Mouse (Mus musculus): Measurements from ENCODE around the gene Chst10. TPM values are rescaled to one million over a fixed set of nuclear protein-coding genes. Genes with fewer than 3 reads are reported as not detected.

Gene Chst10
- polyA plus RNA-seq (2015; fragmentation: Nextera tagmentation; extraction: Ambion mirVana) = 65.1 and 65.9 TPM in 2 replicates

GRCm38 (mm10) chr1:38897431-38898248, at the start of gene Chst10:
Gene Chst10, minus strand, starts transcription at chr1:38898161.
- H3K36me3 ChIP-seq (replicated peaks) = peaks cover 6% of the 10 kb centered on the region; the same call in 1 of the 2 replicates
- H3K27ac ChIP-seq = peak within 1 kb of the TSS; percentile 94
- no peaks in the 10 kb centered on the region for H3K9me3 ChIP-seq
- H3K4me1 ChIP-seq = peaks cover 39% of the 10 kb centered on the region
- peak within 1 kb of the TSS; percentile 59 for H3K4me2 ChIP-seq
- peak within 1 kb of the TSS; percentile 78 for H3K4me3 ChIP-seq
- under 1% methylated on average over 67 of the region's 67 CpGs for whole genome bisulfite sequencing
- peak; percentile 96 for ATAC-seq (replicated peaks)
- peak within 1 kb of the TSS; percentile 84 for H3K9ac ChIP-seq
- H3K27me3 ChIP-seq (replicated peaks) = no peaks in the 10 kb centered on the region

GRCm38 (mm10) chr1:38939608-38940007, 41.6 kb upstream of the Chst10 start:
- H3K27ac ChIP-seq = no peak overlapping the region
- no peaks in the 10 kb centered on the region for H3K36me3 ChIP-seq (replicated peaks)
- H3K4me2 ChIP-seq = no peak overlapping the region
- H3K4me1 ChIP-seq = no peaks in the 10 kb centered on the region
- no peak for ATAC-seq (replicated peaks)
- no peaks in the 10 kb centered on the region for H3K9me3 ChIP-seq
- 4% methylated on average over 5 of the region's 5 CpGs for WGBS
- H3K9ac ChIP-seq = no peak overlapping the region
- H3K4me3 ChIP-seq = no peak overlapping the region
- H3K27me3 ChIP-seq (replicated peaks) = no peaks in the 10 kb centered on the region

- Histone ChIP-seq H3K9ac (no peak within 1 kb of the TSS), H3K4me3 (no peak within 1 kb of the TSS), H3K36me3 (replicated peaks) (no peaks in the 10 kb centered on the region), H3K27ac (no peak within 1 kb of the TSS), H3K9me3 (no peaks in the 10 kb centered on the region), H3K4me2 (no peak within 1 kb of the TSS), H3K4me1 (no peaks in the 10 kb centered on the region), H3K27me3 (replicated peaks) (no peaks in the 10 kb centered on the region)
- no peak for ATAC-seq (replicated peaks)
- 76% methylated on average over 6 of the region's 6 CpGs for WGBS
Measured at GRCm38 (mm10) chr1:38938849-38939248, 40.9 kb upstream of the Chst10 start, which contains the start of gene Nms. Gene Nms, plus strand, starts transcription at chr1:38939149.

- Histone ChIP-seq H3K4me3 (no peak overlapping the region), H3K4me1 (no peaks in the 10 kb centered on the region), H3K27me3 (replicated peaks) (no peaks in the 10 kb centered on the region), H3K4me2 (no peak overlapping the region), H3K27ac (no peak overlapping the region), H3K9ac (no peak overlapping the region), H3K9me3 (no peaks in the 10 kb centered on the region), H3K36me3 (replicated peaks) (no peaks in the 10 kb centered on the region)
- no peak for ATAC-seq (replicated peaks)
- 25% methylated on average over 6 of the region's 6 CpGs for WGBS
Measured at GRCm38 (mm10) chr1:38936780-38937179, 38.8 kb upstream of the Chst10 start.

- 31% methylated on average over 5 of the region's 5 CpGs for WGBS
- Histone ChIP-seq H3K27me3 (replicated peaks) (no peaks in the 10 kb centered on the region), H3K4me3 (no peak overlapping the region), H3K4me2 (no peak overlapping the region), H3K9ac (no peak overlapping the region), H3K9me3 (no peaks in the 10 kb centered on the region), H3K27ac (no peak overlapping the region), H3K36me3 (replicated peaks) (no peaks in the 10 kb centered on the region), H3K4me1 (no peaks in the 10 kb centered on the region)
- no peak for ATAC-seq (replicated peaks)
Measured at GRCm38 (mm10) chr1:38934668-38935067, 36.7 kb upstream of the Chst10 start.

- H3K9ac ChIP-seq = no peak overlapping the region
- no peak for ATAC-seq (replicated peaks)
- no peaks in the 10 kb centered on the region for H3K27me3 ChIP-seq (replicated peaks)
- H3K9me3 ChIP-seq = no peaks in the 10 kb centered on the region
- no peaks in the 10 kb centered on the region for H3K36me3 ChIP-seq (replicated peaks)
- H3K4me1 ChIP-seq = no peaks in the 10 kb centered on the region
- no peak overlapping the region for H3K27ac ChIP-seq
- WGBS = 74% methylated on average over 8 of the region's 8 CpGs
- no peak overlapping the region for H3K4me2 ChIP-seq
- no peak overlapping the region for H3K4me3 ChIP-seq
Measured at GRCm38 (mm10) chr1:38930767-38931166, 32.8 kb upstream of the Chst10 start.

- Histone ChIP-seq H3K27me3 (replicated peaks) (no peaks in the 10 kb centered on the region), H3K4me2 (no peak overlapping the region), H3K4me1 (no peaks in the 10 kb centered on the region), H3K4me3 (no peak overlapping the region), H3K9me3 (no peaks in the 10 kb centered on the region), H3K27ac (no peak overlapping the region), H3K9ac (no peak overlapping the region), H3K36me3 (replicated peaks) (no peaks in the 10 kb centered on the region)
- ATAC-seq (replicated peaks) = no peak
- 66% methylated on average over 4 of the region's 4 CpGs for WGBS
Measured at GRCm38 (mm10) chr1:38929468-38929867, 31.5 kb upstream of the Chst10 start.

GRCm38 (mm10) chr1:38928996-38929395, 31.0 kb upstream of the Chst10 start:
- WGBS = 82% methylated on average over 4 of the region's 4 CpGs
- no peak overlapping the region for H3K27ac ChIP-seq
- no peaks in the 10 kb centered on the region for H3K9me3 ChIP-seq

GRCm38 (mm10) chr1:38903985-38904384, 6.0 kb upstream of the Chst10 start:
- no peaks in the 10 kb centered on the region for H3K9me3 ChIP-seq
- H3K4me3 ChIP-seq = no peak overlapping the region
- no peaks in the 10 kb centered on the region for H3K36me3 ChIP-seq (replicated peaks)
- no peaks in the 10 kb centered on the region for H3K4me1 ChIP-seq
- H3K9ac ChIP-seq = no peak overlapping the region
- no peak overlapping the region for H3K27ac ChIP-seq
- no peak for ATAC-seq (replicated peaks)
- no peak overlapping the region for H3K4me2 ChIP-seq
- H3K27me3 ChIP-seq (replicated peaks) = no peaks in the 10 kb centered on the region
- WGBS = 75% methylated on average over 2 of the region's 2 CpGs

More at GRCm38 (mm10) chr1:38928996-38929395, 31.0 kb upstream of the Chst10 start:
- ATAC-seq (replicated peaks) = no peak
- H3K4me3 ChIP-seq = no peak overlapping the region
- no peak overlapping the region for H3K4me2 ChIP-seq
- no peaks in the 10 kb centered on the region for H3K4me1 ChIP-seq
- no peaks in the 10 kb centered on the region for H3K27me3 ChIP-seq (replicated peaks)
- no peaks in the 10 kb centered on the region for H3K36me3 ChIP-seq (replicated peaks)
- H3K9ac ChIP-seq = no peak overlapping the region

GRCm38 (mm10) chr1:38902571-38902970, 4.6 kb upstream of the Chst10 start:
- WGBS = 65% methylated on average over 5 of the region's 5 CpGs
- no peaks in the 10 kb centered on the region for H3K36me3 ChIP-seq (replicated peaks)
- no peaks in the 10 kb centered on the region for H3K9me3 ChIP-seq
- no peak overlapping the region for H3K4me3 ChIP-seq
- H3K9ac ChIP-seq = no peak overlapping the region
- H3K4me2 ChIP-seq = no peak overlapping the region
- H3K27ac ChIP-seq = no peak overlapping the region
- no peaks in the 10 kb centered on the region for H3K27me3 ChIP-seq (replicated peaks)
- H3K4me1 ChIP-seq = peaks cover 5% of the 10 kb centered on the region
- ATAC-seq (replicated peaks) = no peak

- Histone ChIP-seq H3K36me3 (replicated peaks) (peaks cover 15% of the 10 kb centered on the region; the same call in 1 of the 2 replicates), H3K9ac (no peak overlapping the region), H3K4me3 (no peak overlapping the region), H3K4me2 (no peak overlapping the region), H3K9me3 (no peaks in the 10 kb centered on the region), H3K4me1 (peaks cover 38% of the 10 kb centered on the region), H3K27me3 (replicated peaks) (no peaks in the 10 kb centered on the region), H3K27ac (peak overlapping the region; percentile 67)
- 61% methylated on average over 5 of the region's 5 CpGs for WGBS
- no peak for ATAC-seq (replicated peaks)
Measured at GRCm38 (mm10) chr1:38893081-38893480, 4.9 kb downstream of the Chst10 start.

- Histone ChIP-seq H3K27ac (no peak overlapping the region), H3K4me1 (peaks cover 30% of the 10 kb centered on the region), H3K9ac (no peak overlapping the region), H3K36me3 (replicated peaks) (peaks cover 15% of the 10 kb centered on the region; the same call in 1 of the 2 replicates), H3K4me3 (no peak overlapping the region), H3K4me2 (no peak overlapping the region), H3K9me3 (no peaks in the 10 kb centered on the region), H3K27me3 (replicated peaks) (no peaks in the 10 kb centered on the region)
- no peak for ATAC-seq (replicated peaks)
- 92% methylated on average over 5 of the region's 5 CpGs for WGBS
Measured at GRCm38 (mm10) chr1:38891444-38891843, 6.5 kb downstream of the Chst10 start.

GRCm38 (mm10) chr1:38888803-38889202, 9.2 kb downstream of the Chst10 start:
- no peak overlapping the region for H3K4me2 ChIP-seq
- no peaks in the 10 kb centered on the region for H3K27me3 ChIP-seq (replicated peaks)
- H3K27ac ChIP-seq = no peak overlapping the region
- H3K4me1 ChIP-seq = peaks cover 15% of the 10 kb centered on the region
- no peaks in the 10 kb centered on the region for H3K9me3 ChIP-seq
- peaks cover 9% of the 10 kb centered on the region; the same call in 1 of the 2 replicates for H3K36me3 ChIP-seq (replicated peaks)
- ATAC-seq (replicated peaks) = no peak
- no peak overlapping the region for H3K9ac ChIP-seq
- 94% methylated on average over 6 of the region's 6 CpGs for WGBS
- no peak overlapping the region for H3K4me3 ChIP-seq

Data from midbrain, embryonic 15.5 days (tissue).